Mouse (Mus musculus): ENCODE results near the gene Ky. TPM values are rescaled to one million over a fixed set of nuclear protein-coding genes. Genes with fewer than 3 reads are reported as not detected.

Gene Ky
- polyA plus RNA-seq, 1 experiment from 2014 or later: 0.30 TPM

DNA sequence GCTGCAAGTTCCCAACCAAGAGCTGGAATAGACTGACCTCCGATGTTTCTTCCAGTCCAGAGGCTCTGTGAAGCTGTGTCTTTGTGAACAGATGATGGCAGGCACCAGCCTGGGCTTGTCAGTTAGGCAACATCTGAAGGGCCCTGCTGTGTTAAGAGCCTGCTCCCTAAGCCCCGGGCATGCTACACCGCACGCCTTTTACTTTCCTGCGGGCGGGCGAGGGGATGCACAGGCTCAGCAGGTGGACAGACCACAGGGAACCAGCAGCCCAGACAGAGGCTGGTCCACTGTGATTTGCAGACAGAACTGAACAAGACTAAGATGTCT is 41.4 kb downstream of the Ky start:
- DNase-seq: no peak
- H3K9ac ChIP-seq: no peak overlapping the region
- WGBS: 71% methylated on average over 7 of the region's 7 CpGs
- H3K4me2 ChIP-seq: no peak overlapping the region
- no peaks in the 10 kb centered on the region for H3K27me3 ChIP-seq (ENCODE audit: insufficient read depth, low read length)
- H3K36me3 ChIP-seq (ENCODE audit: insufficient read depth): no peaks in the 10 kb centered on the region
- TF ChIP-seq CTCF (IDR thresholded peaks at IDR 0.05; ENCODE audit: low read depth): no peak
- H3K4me1 ChIP-seq (ENCODE audit: insufficient read depth): peaks cover 3% of the 10 kb centered on the region
- H3K27ac ChIP-seq (ENCODE audit: low read depth): no peak overlapping the region
- ATAC-seq (ENCODE audit: insufficient read depth): no peak
- H3K4me3 ChIP-seq (ENCODE audit: low read depth, low read length): no peak overlapping the region
- H3K9me3 ChIP-seq (ENCODE audit: low read depth, low read length): no peaks in the 10 kb centered on the region

DNA sequence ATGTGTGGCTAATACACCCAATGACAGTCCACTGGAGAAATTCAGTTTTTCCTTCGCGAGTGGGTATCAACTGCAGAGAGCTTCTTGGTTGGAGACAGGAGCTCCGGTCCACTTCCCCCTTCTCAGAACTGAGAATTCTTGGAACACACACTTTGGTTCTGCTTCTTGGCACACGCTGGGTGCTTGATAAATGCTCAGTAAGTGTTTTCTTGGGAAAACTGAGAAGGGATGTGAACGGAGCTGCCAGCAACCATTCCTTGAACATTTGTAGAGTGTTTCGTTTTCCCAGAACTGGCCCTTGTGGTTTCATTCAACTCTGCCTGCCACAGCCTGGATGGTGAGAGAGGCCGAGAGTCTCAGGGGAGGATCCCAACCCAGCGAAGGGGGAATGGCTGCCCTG is 43.7 kb downstream of the Ky start:
- no peak for TF ChIP-seq CTCF (IDR thresholded peaks at IDR 0.05; ENCODE audit: low read depth)
- H3K9me3 ChIP-seq (ENCODE audit: low read depth, low read length): no peaks in the 10 kb centered on the region
- no peak for ATAC-seq (ENCODE audit: insufficient read depth)
- H3K4me3 ChIP-seq (ENCODE audit: low read depth, low read length): no peak overlapping the region
- no peaks in the 10 kb centered on the region for H3K36me3 ChIP-seq (ENCODE audit: insufficient read depth)
- DNase-seq: no peak
- no peak overlapping the region for H3K4me2 ChIP-seq
- H3K27me3 ChIP-seq (ENCODE audit: insufficient read depth, low read length): no peaks in the 10 kb centered on the region
- H3K4me1 ChIP-seq (ENCODE audit: insufficient read depth): peaks cover 3% of the 10 kb centered on the region
- 75% methylated on average over 8 of the region's 8 CpGs for WGBS
- no peak overlapping the region for H3K27ac ChIP-seq (ENCODE audit: low read depth)
- no peak overlapping the region for H3K9ac ChIP-seq

DNA sequence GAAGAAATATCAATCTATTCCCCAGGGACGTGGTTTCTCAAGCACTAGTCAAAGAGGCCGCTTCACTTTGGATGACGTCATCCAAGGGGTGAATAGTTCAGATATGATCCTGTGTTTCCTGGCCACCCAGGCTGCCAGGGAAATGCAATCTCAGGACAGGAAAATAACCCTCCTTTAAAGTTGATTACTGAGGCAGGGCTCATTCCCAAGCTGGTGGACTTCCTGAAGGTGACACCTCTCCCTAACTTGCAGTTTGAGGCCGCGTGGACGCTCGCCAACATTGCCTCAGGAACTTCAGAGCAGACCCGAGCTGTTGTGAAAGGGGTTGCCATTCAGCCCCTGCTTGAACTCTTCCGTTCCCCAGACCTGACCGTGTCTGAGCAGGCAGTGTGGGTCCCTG is 46.2 kb downstream of the Ky start:
- no peak overlapping the region for H3K27ac ChIP-seq (ENCODE audit: low read depth)
- DNase-seq (peak; percentile 66), ATAC-seq (ENCODE audit: insufficient read depth) (no peak)
- no peaks in the 10 kb centered on the region for H3K27me3 ChIP-seq (ENCODE audit: insufficient read depth, low read length)
- WGBS: 35% methylated on average over 10 of the region's 10 CpGs
- no peak for TF ChIP-seq CTCF (IDR thresholded peaks at IDR 0.05; ENCODE audit: low read depth)
- H3K4me3 ChIP-seq (ENCODE audit: low read depth, low read length): no peak overlapping the region
- no peaks in the 10 kb centered on the region for H3K36me3 ChIP-seq (ENCODE audit: insufficient read depth)
- no peak overlapping the region for H3K9ac ChIP-seq
- H3K4me1 ChIP-seq (ENCODE audit: insufficient read depth): no peaks in the 10 kb centered on the region
- H3K9me3 ChIP-seq (ENCODE audit: low read depth, low read length): no peaks in the 10 kb centered on the region
- H3K4me2 ChIP-seq: no peak overlapping the region

DNA sequence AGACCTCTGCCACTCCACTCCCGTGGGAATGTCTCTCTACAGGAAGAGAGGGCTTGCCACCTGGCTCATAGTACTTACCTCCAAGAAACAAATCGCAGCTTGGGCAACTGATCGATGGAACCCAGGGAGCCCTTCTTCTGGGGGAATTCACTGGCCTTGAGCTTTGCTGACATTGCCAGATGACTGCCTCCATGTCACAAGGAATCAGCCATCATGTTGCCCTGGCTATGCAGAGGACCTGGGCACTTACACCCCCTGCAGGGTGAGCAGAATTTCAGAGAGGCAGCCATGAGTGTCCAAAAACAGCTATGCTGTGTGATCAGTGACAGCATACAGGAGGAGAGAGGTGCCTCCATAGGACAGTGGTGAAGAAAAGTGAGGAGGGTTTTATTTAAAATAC is 48.2 kb downstream of the Ky start:
- Histone ChIP-seq H3K36me3 (ENCODE audit: insufficient read depth) (no peaks in the 10 kb centered on the region), H3K4me2 (no peak overlapping the region), H3K4me3 (ENCODE audit: low read depth, low read length) (no peak overlapping the region), H3K9ac (no peak overlapping the region), H3K27me3 (ENCODE audit: insufficient read depth, low read length) (no peaks in the 10 kb centered on the region), H3K27ac (ENCODE audit: low read depth) (no peak overlapping the region), H3K4me1 (ENCODE audit: insufficient read depth) (no peaks in the 10 kb centered on the region), H3K9me3 (ENCODE audit: low read depth, low read length) (no peaks in the 10 kb centered on the region)
- WGBS: 74% methylated on average over 3 of the region's 3 CpGs
- no peak for TF ChIP-seq CTCF (IDR thresholded peaks at IDR 0.05; ENCODE audit: low read depth)
- DNase-seq: no peak
- no peak for ATAC-seq (ENCODE audit: insufficient read depth)

DNA sequence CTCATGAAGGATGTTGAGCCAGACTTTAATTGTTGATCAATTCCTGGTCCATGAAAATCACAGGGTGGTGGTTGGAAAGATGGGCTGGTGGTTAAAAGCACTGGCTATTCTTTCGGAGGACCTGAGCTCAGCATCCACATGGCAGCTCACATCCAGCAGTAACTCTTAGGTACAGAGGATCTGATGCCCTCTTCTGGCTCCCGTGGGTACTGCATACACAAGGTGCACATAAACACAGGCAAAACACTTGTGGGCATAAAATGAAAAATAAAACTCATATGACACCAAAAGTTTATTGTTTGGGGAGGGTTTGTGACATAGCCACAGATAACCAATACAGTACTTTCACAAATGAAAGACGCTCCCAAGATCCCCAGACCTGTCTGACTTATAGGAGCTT is 52.9 kb downstream of the Ky start:
- WGBS: 90% methylated on average over 3 of the region's 3 CpGs
- H3K9me3 ChIP-seq (ENCODE audit: low read depth, low read length): no peaks in the 10 kb centered on the region
- ATAC-seq (ENCODE audit: insufficient read depth) (no peak), DNase-seq (no peak)
- no peaks in the 10 kb centered on the region for H3K4me1 ChIP-seq (ENCODE audit: insufficient read depth)
- no peak overlapping the region for H3K9ac ChIP-seq
- no peak overlapping the region for H3K4me2 ChIP-seq
- no peak overlapping the region for H3K4me3 ChIP-seq (ENCODE audit: low read depth, low read length)
- TF ChIP-seq CTCF (IDR thresholded peaks at IDR 0.05; ENCODE audit: low read depth): peak; percentile 23; the same call in 1 of the 2 replicates
- H3K27me3 ChIP-seq (ENCODE audit: insufficient read depth, low read length): no peaks in the 10 kb centered on the region
- no peak overlapping the region for H3K27ac ChIP-seq (ENCODE audit: low read depth)
- H3K36me3 ChIP-seq (ENCODE audit: insufficient read depth): no peaks in the 10 kb centered on the region

DNA sequence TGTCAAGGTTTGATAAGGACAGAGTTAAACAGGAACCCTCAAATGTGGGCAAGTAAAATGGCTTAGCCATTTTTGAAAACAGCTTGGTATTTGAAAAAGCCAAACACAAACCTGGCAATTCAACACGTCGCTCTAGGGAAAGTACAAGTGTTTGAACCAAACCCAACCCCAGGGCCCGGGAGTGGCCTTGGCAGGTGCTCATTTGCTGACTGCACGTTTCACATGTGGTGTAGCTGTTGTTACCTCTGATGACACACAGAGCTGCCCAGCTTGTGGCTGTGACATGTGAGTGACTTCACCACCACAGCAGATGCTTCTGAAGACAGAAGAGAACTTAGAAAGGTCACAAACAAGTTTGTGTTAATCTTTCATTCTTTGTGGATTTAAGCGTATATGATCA is 67.3 kb downstream of the Ky start:
- DNase-seq: no peak

DNA sequence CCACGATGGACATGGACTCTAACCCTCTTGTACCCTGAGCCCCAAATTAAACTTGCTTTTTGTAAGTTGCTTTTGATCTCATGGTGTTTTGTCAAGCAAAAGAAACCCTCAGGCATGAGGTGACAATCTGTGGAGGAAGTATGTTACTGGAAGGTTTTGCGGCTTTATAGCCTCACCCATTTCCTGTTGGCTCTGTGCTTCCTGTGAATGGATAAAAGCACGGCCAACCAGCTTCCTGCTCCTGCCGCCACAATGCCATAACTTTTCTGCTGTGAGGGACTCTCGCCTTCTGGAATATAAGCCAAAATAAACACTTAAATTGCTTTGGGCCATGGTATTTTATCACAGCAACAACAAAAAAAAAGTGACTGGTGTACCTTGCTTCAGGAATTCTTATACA is 71.9 kb downstream of the Ky start:
- no peaks in the 10 kb centered on the region for H3K27me3 ChIP-seq (ENCODE audit: insufficient read depth, low read length)
- 47% methylated on average over 5 of the region's 5 CpGs for WGBS
- no peaks in the 10 kb centered on the region for H3K9me3 ChIP-seq (ENCODE audit: low read depth, low read length)
- no peaks in the 10 kb centered on the region for H3K36me3 ChIP-seq (ENCODE audit: insufficient read depth)
- no peaks in the 10 kb centered on the region for H3K4me1 ChIP-seq (ENCODE audit: insufficient read depth)
- ATAC-seq (ENCODE audit: insufficient read depth) (no peak), DNase-seq (peak; percentile 47)
- H3K4me3 ChIP-seq (ENCODE audit: low read depth, low read length): no peak overlapping the region
- no peak overlapping the region for H3K4me2 ChIP-seq
- TF ChIP-seq CTCF (IDR thresholded peaks at IDR 0.05; ENCODE audit: low read depth): no peak
- peak overlapping the region; percentile 52; the same call in 1 of the 2 replicates for H3K27ac ChIP-seq (ENCODE audit: low read depth)
- H3K9ac ChIP-seq: no peak overlapping the region

More for the DNA sequence above, 67.3 kb downstream of the Ky start:
- 45% methylated on average over 5 of the region's 5 CpGs for WGBS
- no peaks in the 10 kb centered on the region for H3K36me3 ChIP-seq (ENCODE audit: insufficient read depth)
- no peak overlapping the region for H3K4me2 ChIP-seq
- no peaks in the 10 kb centered on the region for H3K4me1 ChIP-seq (ENCODE audit: insufficient read depth)
- no peak overlapping the region for H3K27ac ChIP-seq (ENCODE audit: low read depth)
- no peak overlapping the region for H3K9ac ChIP-seq
- ATAC-seq (ENCODE audit: insufficient read depth): no peak
- H3K4me3 ChIP-seq (ENCODE audit: low read depth, low read length): no peak overlapping the region
- H3K27me3 ChIP-seq (ENCODE audit: insufficient read depth, low read length): no peaks in the 10 kb centered on the region
- TF ChIP-seq CTCF (IDR thresholded peaks at IDR 0.05; ENCODE audit: low read depth): no peak
- H3K9me3 ChIP-seq (ENCODE audit: low read depth, low read length): no peaks in the 10 kb centered on the region

DNA sequence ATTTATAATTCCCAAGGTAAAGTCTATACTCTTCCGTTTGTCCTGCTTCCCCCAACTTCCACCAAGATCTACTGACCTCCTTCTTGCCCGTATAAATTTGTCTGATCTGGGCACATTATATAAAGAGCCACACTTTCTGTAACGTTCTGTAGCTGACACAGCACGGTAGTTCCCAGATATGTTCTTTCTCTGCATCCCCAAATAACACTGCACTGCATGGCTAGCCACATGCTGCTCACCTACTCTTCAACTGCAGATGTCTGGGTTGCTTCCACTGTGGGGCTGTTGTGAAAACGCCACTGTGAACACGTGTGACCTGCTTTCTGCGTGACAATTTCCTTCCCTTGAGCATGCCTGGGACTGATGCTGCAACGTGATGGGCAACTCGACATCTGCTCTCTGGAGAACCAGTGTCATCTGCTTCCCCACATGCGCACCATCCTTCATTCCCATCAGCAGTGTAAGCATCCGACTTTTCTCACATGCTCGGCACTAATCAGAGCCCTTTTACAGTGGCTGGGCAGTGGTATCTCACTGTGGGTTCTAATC is 76.4 kb downstream of the Ky start:
- Histone ChIP-seq H3K4me2 (no peak overlapping the region), H3K9me3 (ENCODE audit: low read depth, low read length) (no peaks in the 10 kb centered on the region), H3K4me1 (ENCODE audit: insufficient read depth) (no peaks in the 10 kb centered on the region), H3K4me3 (ENCODE audit: low read depth, low read length) (no peak overlapping the region), H3K36me3 (ENCODE audit: insufficient read depth) (peaks cover 18% of the 10 kb centered on the region; the same call in 1 of the 2 replicates), H3K9ac (no peak overlapping the region), H3K27ac (ENCODE audit: low read depth) (no peak overlapping the region), H3K27me3 (ENCODE audit: insufficient read depth, low read length) (no peaks in the 10 kb centered on the region)
- no peak for ATAC-seq (ENCODE audit: insufficient read depth)
- no peak for DNase-seq
- TF ChIP-seq CTCF (IDR thresholded peaks at IDR 0.05; ENCODE audit: low read depth): no peak
- WGBS: 72% methylated on average over 12 of the region's 12 CpGs
